Mouse (Mus musculus) midbrain, postnatal 0 days (tissue): ENCODE data around the gene Neurod4. TPM values are rescaled to one million over a fixed set of nuclear protein-coding genes. Genes with fewer than 3 reads are reported as not detected.
A peak's percentile ranks its signal among the peaks of the same experiment; 100 is the strongest.

Source experiments
- ATAC-seq: fragments of 200-750 bp; cut with Nextera tagmentation; 2 replicates; pipeline ENCODE4 v1.8.0; 2017; ENCODE audit warnings: moderate number of reproducible peaks, mild to moderate bottlenecking, moderate TSS enrichment, moderate library complexity; ENCODE audit not compliant: low FRiP score
- DNase-seq: peaks from one replicate; pipeline ENCODE4 v3.0.0-alpha.2; 2015; ENCODE audit warnings: low spot score
- H3K27ac ChIP-seq: fragments of 300-500 bp; sonication (generic); 2 replicates; pipeline ENCODE4 v1.5.1; 2014; ENCODE audit warnings: low read depth, mild to moderate bottlenecking, low read length, mixed read lengths
- H3K27me3 ChIP-seq: fragments of 300-500 bp; sonication (generic); 2 replicates; pipeline ENCODE4 v1.6.1; 2014; ENCODE audit warnings: low read length, control low read depth, mixed read lengths; ENCODE audit not compliant: insufficient read depth
- H3K36me3 ChIP-seq: fragments of 300-500 bp; sonication (generic); 2 replicates; pipeline ENCODE4 v1.6.1; 2014; ENCODE audit warnings: low read length, control low read depth, mixed read lengths; ENCODE audit not compliant: insufficient read depth
- H3K4me1 ChIP-seq: fragments of 300-500 bp; sonication (generic); 2 replicates; pipeline ENCODE4 v1.6.1; 2014; ENCODE audit warnings: mild to moderate bottlenecking, control low read depth, antibody characterized with exemption, low read length, mixed read lengths; ENCODE audit not compliant: insufficient read depth
- H3K4me2 ChIP-seq: fragments of 300-500 bp; sonication (generic); 2 replicates; pipeline ENCODE4 v1.6.1; 2014; ENCODE audit warnings: low read depth, mild to moderate bottlenecking, low read length, mixed read lengths; ENCODE audit not compliant: poor library complexity, severe bottlenecking
- H3K4me3 ChIP-seq: fragments of 300-500 bp; sonication (generic); 2 replicates; pipeline ENCODE4 v1.5.1; 2014; ENCODE audit warnings: low read depth, mild to moderate bottlenecking, low read length, moderate library complexity
- H3K9ac ChIP-seq: fragments of 300-500 bp; sonication (generic); replicated peaks from 2 replicates; pipeline ENCODE4 v1.6.1; 2014; ENCODE audit warnings: mild to moderate bottlenecking, low read length, moderate library complexity, mixed read lengths; ENCODE audit not compliant: poor library complexity, severe bottlenecking
- H3K9me3 ChIP-seq: fragments of 300-500 bp; sonication (generic); 2 replicates; pipeline ENCODE4 v1.6.1; 2016; ENCODE audit warnings: low read length, control low read depth
- CTCF ChIP-seq: IDR thresholded peaks from 2 replicates; pipeline ENCODE4 v1.5.1; 2016; ENCODE audit warnings: antibody characterized with exemption, mild to moderate bottlenecking
- WGBS: fragments of 180-500 bp; shearing (Covaris S2); extraction: QIAGEN DNeasy Blood & Tissue Kit; methylation state at CpG from one replicate; pipeline ENCODE4 v1.1.7; 2014; 5-methylcytosine and 5-hydroxymethylcytosine counted together
- polyA plus RNA-seq: library from polyadenylated mRNA; unstranded; fragments of >200 nt; fragmentation: Nextera tagmentation; extraction: Ambion mirVana; gene quantifications from 2 replicates; pipeline ENCODE4 v1.2.1, GENCODE M21; 2015
- total RNA-seq: library from RNA; depleted of rRNA; stranded (reverse); fragments of >200 nt; gene quantifications from 2 replicates; pipeline ENCODE4 v1.2.3, GENCODE M21; 2014; rRNA removed

The Neurod4 gene
- total RNA-seq (0.47 and 0.77 TPM in 2 replicates), polyA plus RNA-seq (0.12 and 0.52 TPM in 2 replicates)

DNA sequence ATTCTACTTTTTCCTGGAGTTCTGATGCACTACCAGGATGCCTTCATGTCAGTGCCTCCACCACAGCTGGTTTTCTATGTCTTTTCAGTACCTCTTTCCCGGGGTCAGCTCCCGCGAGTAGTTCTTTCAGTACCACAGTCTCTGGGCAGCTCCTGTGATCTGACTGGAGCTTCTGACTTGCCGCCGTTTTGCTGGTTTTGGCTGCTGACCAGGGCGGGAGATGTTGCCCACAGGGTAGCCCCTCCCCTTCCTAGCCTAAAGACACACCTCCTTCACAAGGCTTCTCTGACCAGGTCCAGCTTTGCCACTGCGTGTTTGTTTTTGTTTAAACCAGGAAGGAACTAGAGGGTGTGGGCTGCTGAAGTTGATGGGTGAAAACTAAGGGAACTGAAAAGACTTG lies at the start of gene Neurod4:
TSS of gene Neurod4 (minus strand) at position 175 of the 400 bp plus-strand sequence.
- Histone ChIP-seq H3K9ac (no peak within 1 kb of the TSS), H3K9me3 (no peaks in the 10 kb centered on the region), H3K36me3 (no peaks in the 10 kb centered on the region), H3K4me3 (no peak within 1 kb of the TSS), H3K27ac (no peak within 1 kb of the TSS), H3K4me2 (peak within 1 kb of the TSS; percentile 20; the same call in 1 of the 2 replicates), H3K27me3 (no peaks in the 10 kb centered on the region), H3K4me1 (no peaks in the 10 kb centered on the region)
- no peak for TF ChIP-seq CTCF
- WGBS: 2% methylated on average over 7 of the region's 7 CpGs
- DNase-seq: peak; percentile 56
- ATAC-seq: peak; percentile 58; the same call in 1 of the 2 replicates

DNA sequence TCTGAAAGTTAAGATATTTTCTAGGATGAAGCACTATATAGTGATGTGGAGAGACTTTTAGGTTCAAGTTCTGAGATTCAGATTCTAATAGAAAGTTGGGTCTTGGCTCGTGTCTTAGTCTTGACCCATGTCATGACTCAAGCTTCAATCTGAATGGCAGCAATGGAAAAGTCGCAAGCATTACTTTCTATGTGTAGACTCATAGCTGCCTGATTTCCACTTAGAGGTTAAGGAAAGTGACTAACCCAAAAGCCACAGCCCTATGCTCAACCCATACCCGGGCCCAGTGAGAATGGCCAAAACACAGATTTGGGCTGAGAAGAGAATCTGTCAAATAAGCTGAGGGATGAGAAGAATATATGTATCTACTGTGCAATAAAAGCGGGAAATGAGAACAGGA lies 44.2 kb upstream of the Neurod4 start:
- H3K4me1 ChIP-seq: no peaks in the 10 kb centered on the region
- H3K27ac ChIP-seq: no peak overlapping the region
- TF ChIP-seq CTCF: no peak
- no peaks in the 10 kb centered on the region for H3K9me3 ChIP-seq
- H3K4me2 ChIP-seq: no peak overlapping the region
- H3K36me3 ChIP-seq: no peaks in the 10 kb centered on the region
- WGBS: 90% methylated on average over 4 of the region's 4 CpGs
- DNase-seq: no peak
- H3K9ac ChIP-seq: no peak overlapping the region
- H3K27me3 ChIP-seq: no peaks in the 10 kb centered on the region
- ATAC-seq: no peak
- no peak overlapping the region for H3K4me3 ChIP-seq

DNA sequence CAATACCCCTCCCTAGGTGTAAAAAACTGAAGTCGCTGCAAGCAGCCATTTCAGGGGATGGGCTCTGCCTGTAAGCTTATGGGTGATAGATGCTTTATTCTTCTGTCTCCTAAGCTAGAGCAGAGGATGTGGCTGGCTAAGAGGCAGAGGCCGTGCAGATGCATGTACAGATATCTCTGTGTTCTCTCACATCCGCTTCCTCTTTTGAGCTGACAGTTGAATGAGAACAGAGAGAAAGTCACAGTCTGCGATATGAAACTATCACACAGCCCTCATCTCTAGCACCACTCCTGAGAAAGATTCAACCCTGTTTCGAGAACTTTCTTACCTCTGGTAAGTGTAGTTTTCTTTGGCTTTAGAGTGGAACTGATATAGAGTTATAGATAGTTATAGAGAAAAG lies 42.6 kb upstream of the Neurod4 start, which contains the start of gene Tespa1:
TSS of gene Tespa1 (plus strand) at position 234 of the 400 bp plus-strand sequence.
- ATAC-seq (no peak), DNase-seq (no peak)
- H3K4me1 ChIP-seq: no peaks in the 10 kb centered on the region
- H3K27ac ChIP-seq: no peak within 1 kb of the TSS
- H3K27me3 ChIP-seq: no peaks in the 10 kb centered on the region
- H3K4me3 ChIP-seq: no peak within 1 kb of the TSS
- no peak within 1 kb of the TSS for H3K4me2 ChIP-seq
- no peak for TF ChIP-seq CTCF
- WGBS: 83% methylated on average over 5 of the region's 5 CpGs
- no peaks in the 10 kb centered on the region for H3K36me3 ChIP-seq
- no peaks in the 10 kb centered on the region for H3K9me3 ChIP-seq
- no peak within 1 kb of the TSS for H3K9ac ChIP-seq

DNA sequence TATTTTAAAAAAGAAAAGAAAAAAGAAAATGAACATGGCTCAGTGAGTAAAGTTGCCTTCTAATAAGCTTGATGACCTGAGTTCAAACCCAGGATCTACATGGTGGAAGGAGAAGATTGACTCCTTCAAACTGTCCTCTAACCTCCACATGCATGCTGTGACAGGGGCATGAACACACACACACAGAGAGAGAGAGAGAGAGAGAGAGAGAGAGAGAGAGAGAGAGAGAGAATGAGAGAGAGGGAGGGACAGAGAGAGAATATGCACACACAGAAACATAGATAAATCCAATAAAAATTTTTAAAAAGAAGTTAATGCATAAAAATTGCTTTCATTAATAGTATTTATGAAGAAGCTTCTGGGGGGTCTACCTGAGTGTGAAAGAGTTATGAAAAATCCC lies 42.0 kb upstream of the Neurod4 start:
- H3K9me3 ChIP-seq: no peaks in the 10 kb centered on the region
- no peak overlapping the region for H3K4me3 ChIP-seq
- H3K27me3 ChIP-seq: no peaks in the 10 kb centered on the region
- no peak overlapping the region for H3K9ac ChIP-seq
- no peak overlapping the region for H3K4me2 ChIP-seq
- DNase-seq (no peak), ATAC-seq (no peak)
- H3K36me3 ChIP-seq: no peaks in the 10 kb centered on the region
- H3K4me1 ChIP-seq: no peaks in the 10 kb centered on the region
- no peak for TF ChIP-seq CTCF
- H3K27ac ChIP-seq: no peak overlapping the region

DNA sequence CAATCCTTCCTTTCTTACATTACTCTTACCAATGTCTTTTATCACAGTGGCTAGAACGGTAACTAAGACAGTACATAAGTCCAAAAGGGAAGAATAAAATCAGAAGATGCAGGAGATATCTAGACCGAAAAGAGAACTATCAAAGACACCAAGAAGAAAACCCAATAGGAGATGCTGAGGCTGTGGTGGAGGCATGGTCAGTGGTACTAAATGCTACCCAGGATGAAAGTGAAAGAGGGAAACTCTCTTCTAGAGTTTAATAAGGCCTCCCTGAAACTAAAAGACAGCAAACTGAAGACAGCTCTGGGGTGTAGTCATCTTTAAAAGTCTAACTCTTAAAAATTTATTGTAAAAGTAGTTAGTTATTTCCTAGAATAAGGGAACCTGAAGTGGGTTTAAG lies 40.7 kb upstream of the Neurod4 start:
- no peak for DNase-seq
- H3K4me3 ChIP-seq: no peak overlapping the region
- no peaks in the 10 kb centered on the region for H3K4me1 ChIP-seq
- no peak overlapping the region for H3K27ac ChIP-seq
- no peak overlapping the region for H3K9ac ChIP-seq
- no peaks in the 10 kb centered on the region for H3K36me3 ChIP-seq
- ATAC-seq: no peak
- WGBS: 93% methylated on average over 2 of the region's 2 CpGs
- no peak for TF ChIP-seq CTCF
- H3K9me3 ChIP-seq: no peaks in the 10 kb centered on the region
- H3K27me3 ChIP-seq: no peaks in the 10 kb centered on the region
- no peak overlapping the region for H3K4me2 ChIP-seq

DNA sequence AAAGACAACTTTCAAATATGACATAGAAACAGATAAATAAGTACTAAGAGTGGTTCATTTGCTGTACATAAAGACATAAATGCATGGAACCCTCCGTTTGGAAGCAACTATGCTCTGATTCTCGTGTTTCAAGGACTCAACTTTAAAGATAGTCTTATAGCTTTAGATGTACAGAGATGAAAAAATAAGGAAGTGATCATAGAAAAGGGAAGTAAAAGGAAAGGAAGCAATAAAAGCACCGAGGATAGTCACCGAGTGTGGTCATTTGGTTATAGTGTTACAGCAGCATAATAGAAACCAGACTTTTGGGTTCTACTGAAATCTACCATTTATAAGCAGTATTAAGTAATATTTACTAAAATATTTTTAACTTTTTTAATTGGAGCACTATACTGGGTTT lies 38.7 kb upstream of the Neurod4 start:
- no peak for TF ChIP-seq CTCF
- no peak overlapping the region for H3K4me3 ChIP-seq
- DNase-seq: no peak
- no peak overlapping the region for H3K9ac ChIP-seq
- WGBS: 76% methylated on average over 4 of the region's 4 CpGs
- H3K4me2 ChIP-seq: no peak overlapping the region
- H3K36me3 ChIP-seq: no peaks in the 10 kb centered on the region
- no peak overlapping the region for H3K27ac ChIP-seq
- H3K4me1 ChIP-seq: no peaks in the 10 kb centered on the region
- no peak for ATAC-seq
- no peaks in the 10 kb centered on the region for H3K27me3 ChIP-seq
- H3K9me3 ChIP-seq: no peaks in the 10 kb centered on the region
